Mouse (Mus musculus) limb, embryonic 11.5 days (tissue): ENCODE measurements around the gene Urm1. TPM values are rescaled to one million over a fixed set of nuclear protein-coding genes. Genes with fewer than 3 reads are reported as not detected.

Source experiments
- ATAC-seq: fragments of 200-750 bp; cut with Nextera tagmentation; 2 replicates; pipeline ENCODE4 v1.8.0; 2017; ENCODE audit warnings: low read depth; ENCODE audit not compliant: insufficient number of reproducible peaks, low FRiP score, low TSS enrichment
- DNase-seq: peaks from one replicate; pipeline ENCODE4 v3.0.0-alpha.2; 2015; ENCODE audit warnings: low spot score
- H3K27ac ChIP-seq: fragments of 300-500 bp; sonication (generic); replicated peaks from 2 replicates; pipeline ENCODE4 v1.5.1; 2014; ENCODE audit warnings: low read depth, mild to moderate bottlenecking, low read length
- H3K27me3 ChIP-seq: fragments of 300-500 bp; sonication (generic); 2 replicates; pipeline ENCODE4 v1.6.1; 2014; ENCODE audit warnings: mild to moderate bottlenecking, low read length, mixed read lengths; ENCODE audit not compliant: control insufficient read depth, insufficient read depth
- H3K36me3 ChIP-seq: fragments of 300-500 bp; sonication (generic); 2 replicates; pipeline ENCODE4 v1.6.1; 2014; ENCODE audit warnings: mild to moderate bottlenecking, low read length, moderate library complexity, mixed read lengths; ENCODE audit not compliant: control insufficient read depth, insufficient read depth
- H3K4me1 ChIP-seq: fragments of 300-500 bp; sonication (generic); 2 replicates; pipeline ENCODE4 v1.6.1; 2014; ENCODE audit warnings: low read length, mixed read lengths; ENCODE audit not compliant: control insufficient read depth, insufficient read depth
- H3K4me2 ChIP-seq: fragments of 300-500 bp; sonication (generic); 2 replicates; pipeline ENCODE4 v1.6.1; 2014; ENCODE audit warnings: low read depth, mild to moderate bottlenecking, moderate library complexity; ENCODE audit not compliant: severe bottlenecking
- H3K4me3 ChIP-seq: fragments of 300-500 bp; sonication (generic); 2 replicates; pipeline ENCODE4 v1.5.1; 2014; ENCODE audit warnings: low read depth, low read length
- H3K9ac ChIP-seq: fragments of 300-500 bp; sonication (generic); 2 replicates; pipeline ENCODE4 v1.6.1; 2014; ENCODE audit warnings: mild to moderate bottlenecking, low read length
- H3K9me3 ChIP-seq: fragments of 300-500 bp; sonication (generic); 2 replicates; pipeline ENCODE4 v1.6.1; 2016; ENCODE audit warnings: low read length; ENCODE audit not compliant: control insufficient read depth
- WGBS: fragments of 180-500 bp; shearing (Covaris S2); extraction: QIAGEN DNeasy Blood & Tissue Kit; methylation state at CpG from one replicate; pipeline ENCODE4 v1.1.7; 2014; 5-methylcytosine and 5-hydroxymethylcytosine counted together
- polyA plus RNA-seq: library from polyadenylated mRNA; unstranded; fragments of >200 nt; fragmentation: Nextera tagmentation; extraction: Ambion mirVana; gene quantifications from 2 replicates; pipeline ENCODE4 v1.2.1, GENCODE M21; 2014

Gene Urm1
- polyA plus RNA-seq, 1 experiment from 2014 or later, result 26.0 TPM

GRCm38 (mm10) chr2:29852957-29853485 is 33.1 kb downstream of the Urm1 start:
- Histone ChIP-seq H3K9me3 (no peaks in the 10 kb centered on the region), H3K27me3 (peaks cover 2% of the 10 kb centered on the region; the same call in 1 of the 2 replicates), H3K4me2 (no peak overlapping the region), H3K4me1 (0 out of 2 replicates have a peak, but pooled peaks cover 3% of the 10 kb centered on the region), H3K9ac (no peak overlapping the region), H3K4me3 (no peak overlapping the region), H3K27ac (no peak overlapping the region), H3K36me3 (no peaks in the 10 kb centered on the region)
- 60% methylated on average over 4 of the region's 4 CpGs for WGBS
- no peak for ATAC-seq
- DNase-seq, result no peak

- ATAC-seq (no peak), DNase-seq (no peak)
- peaks cover 2% of the 10 kb centered on the region; the same call in 1 of the 2 replicates for H3K27me3 ChIP-seq
These were observed 33.9 kb downstream of the Urm1 start for GRCm38 (mm10) chr2:29853736-29854135.

DNA sequence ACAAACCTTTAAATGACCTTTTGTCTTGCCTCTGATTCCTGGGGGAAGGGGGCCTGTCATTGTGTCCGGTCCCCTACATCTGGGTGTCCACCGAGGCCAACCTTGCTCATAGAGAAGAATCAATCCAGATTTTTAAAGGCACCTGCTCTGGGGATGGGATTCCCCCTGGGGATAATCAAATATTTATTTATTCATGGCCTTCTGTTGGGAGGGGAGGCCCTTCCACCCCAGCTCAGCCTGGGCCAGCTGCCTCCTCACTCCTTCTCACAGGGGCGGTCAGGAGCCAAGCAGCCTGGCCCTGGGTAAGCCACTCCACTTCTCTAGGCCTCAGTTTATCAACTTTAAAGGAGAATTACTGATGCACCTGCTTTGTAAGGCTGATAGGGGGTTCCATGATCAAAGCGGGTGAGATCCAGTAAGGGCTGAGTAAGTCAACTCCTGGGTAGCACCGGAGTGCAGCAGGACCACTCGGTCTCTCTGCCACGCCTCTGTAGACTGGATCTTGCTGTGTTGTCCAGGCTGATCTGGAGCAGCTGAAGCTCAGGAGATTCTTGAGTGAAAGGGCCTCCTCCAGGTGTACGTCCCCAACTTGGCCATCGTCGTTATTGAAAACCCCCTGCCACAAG is 35.8 kb downstream of the Urm1 start:
- Histone ChIP-seq H3K9ac (no peak overlapping the region), H3K27me3 (no peaks in the 10 kb centered on the region), H3K4me2 (no peak overlapping the region)

More at GRCm38 (mm10) chr2:29853736-29854135, 33.9 kb downstream of the Urm1 start:
- no peak overlapping the region for H3K27ac ChIP-seq
- H3K36me3 ChIP-seq, result no peaks in the 10 kb centered on the region
- no peaks in the 10 kb centered on the region for H3K9me3 ChIP-seq
- no peak overlapping the region for H3K9ac ChIP-seq
- H3K4me2 ChIP-seq, result no peak overlapping the region
- 75% methylated on average over 5 of the region's 5 CpGs for WGBS
- H3K4me3 ChIP-seq, result no peak overlapping the region
- 0 out of 2 replicates have a peak, but pooled peaks cover 3% of the 10 kb centered on the region for H3K4me1 ChIP-seq

DNA sequence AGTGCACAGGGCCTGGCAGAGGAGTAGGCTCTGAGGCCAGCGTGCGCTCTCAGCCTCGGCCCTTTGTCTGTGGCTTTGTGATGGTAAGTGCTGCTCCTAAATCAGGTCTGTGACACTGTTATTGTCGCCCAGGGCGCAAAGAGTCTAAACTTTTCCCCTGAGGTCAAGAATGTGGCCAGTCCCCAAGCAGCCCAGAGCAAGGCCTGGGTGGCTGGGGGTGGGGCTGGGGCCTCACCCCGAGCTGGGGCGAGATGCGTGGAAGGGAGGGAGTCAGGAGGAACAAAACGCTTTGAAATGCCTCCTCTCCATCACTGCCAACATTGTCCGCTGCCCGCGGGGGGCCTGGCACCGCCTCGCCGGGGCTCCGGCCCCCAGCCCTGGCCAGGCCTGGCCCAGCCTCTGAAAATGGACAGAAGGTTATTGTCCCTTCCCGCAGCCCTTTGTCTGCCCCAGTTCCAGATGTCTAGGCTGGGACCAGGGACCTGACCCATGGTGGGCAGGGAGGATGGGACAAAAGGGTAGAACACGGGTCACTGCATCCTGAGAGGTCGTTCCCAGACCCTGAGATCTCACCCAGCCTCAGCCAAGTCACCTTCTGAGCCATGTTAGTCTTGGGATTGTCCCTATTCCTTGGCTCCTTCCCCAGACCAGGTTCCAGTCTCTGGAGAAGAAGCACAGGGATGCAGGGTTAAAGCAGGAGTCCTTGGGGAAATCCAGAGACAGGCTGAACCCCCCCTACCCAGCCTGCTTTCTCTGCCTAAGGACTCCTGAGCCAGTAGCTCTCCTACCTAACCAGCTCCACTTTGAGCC is 36.8 kb downstream of the Urm1 start:
- Histone ChIP-seq H3K4me2 (no peak overlapping the region), H3K36me3 (no peaks in the 10 kb centered on the region), H3K4me1 (0 out of 2 replicates have a peak, but pooled peaks cover 3% of the 10 kb centered on the region), H3K9ac (peak overlapping the region; percentile 27; the same call in 1 of the 2 replicates), H3K27me3 (no peaks in the 10 kb centered on the region), H3K9me3 (no peaks in the 10 kb centered on the region), H3K27ac (no peak overlapping the region), H3K4me3 (no peak overlapping the region)
- ATAC-seq (no peak), DNase-seq (no peak)
- 10% methylated on average over 19 of the region's 19 CpGs for WGBS

More for the DNA sequence above, 35.8 kb downstream of the Urm1 start:
- DNase-seq (no peak), ATAC-seq (no peak)
- no peaks in the 10 kb centered on the region for H3K36me3 ChIP-seq
- WGBS, result 78% methylated on average over 10 of the region's 10 CpGs
- no peak overlapping the region for H3K4me3 ChIP-seq
- H3K4me1 ChIP-seq, result 0 out of 2 replicates have a peak, but pooled peaks cover 3% of the 10 kb centered on the region
- H3K9me3 ChIP-seq, result no peaks in the 10 kb centered on the region
- no peak overlapping the region for H3K27ac ChIP-seq

GRCm38 (mm10) chr2:29857341-29857740 is 37.5 kb downstream of the Urm1 start:
- H3K9ac ChIP-seq, result no peak overlapping the region
- 0 out of 2 replicates have a peak, but pooled peaks cover 3% of the 10 kb centered on the region for H3K4me1 ChIP-seq

GRCm38 (mm10) chr2:29857967-29858366 is 38.1 kb downstream of the Urm1 start:
- DNase-seq (no peak), ATAC-seq (no peak)
- Histone ChIP-seq H3K4me3 (no peak overlapping the region), H3K9ac (no peak overlapping the region), H3K9me3 (no peaks in the 10 kb centered on the region), H3K4me1 (0 out of 2 replicates have a peak, but pooled peaks cover 3% of the 10 kb centered on the region), H3K27me3 (no peaks in the 10 kb centered on the region), H3K27ac (no peak overlapping the region), H3K4me2 (no peak overlapping the region), H3K36me3 (no peaks in the 10 kb centered on the region)
- 70% methylated on average over 5 of the region's 5 CpGs for WGBS

More at GRCm38 (mm10) chr2:29857341-29857740, 37.5 kb downstream of the Urm1 start:
- Histone ChIP-seq H3K36me3 (no peaks in the 10 kb centered on the region), H3K4me2 (no peak overlapping the region), H3K27me3 (no peaks in the 10 kb centered on the region), H3K9me3 (no peaks in the 10 kb centered on the region), H3K27ac (no peak overlapping the region), H3K4me3 (no peak overlapping the region)
- no peak for DNase-seq
- no peak for ATAC-seq
- 45% methylated on average over 2 of the region's 2 CpGs for WGBS

DNA sequence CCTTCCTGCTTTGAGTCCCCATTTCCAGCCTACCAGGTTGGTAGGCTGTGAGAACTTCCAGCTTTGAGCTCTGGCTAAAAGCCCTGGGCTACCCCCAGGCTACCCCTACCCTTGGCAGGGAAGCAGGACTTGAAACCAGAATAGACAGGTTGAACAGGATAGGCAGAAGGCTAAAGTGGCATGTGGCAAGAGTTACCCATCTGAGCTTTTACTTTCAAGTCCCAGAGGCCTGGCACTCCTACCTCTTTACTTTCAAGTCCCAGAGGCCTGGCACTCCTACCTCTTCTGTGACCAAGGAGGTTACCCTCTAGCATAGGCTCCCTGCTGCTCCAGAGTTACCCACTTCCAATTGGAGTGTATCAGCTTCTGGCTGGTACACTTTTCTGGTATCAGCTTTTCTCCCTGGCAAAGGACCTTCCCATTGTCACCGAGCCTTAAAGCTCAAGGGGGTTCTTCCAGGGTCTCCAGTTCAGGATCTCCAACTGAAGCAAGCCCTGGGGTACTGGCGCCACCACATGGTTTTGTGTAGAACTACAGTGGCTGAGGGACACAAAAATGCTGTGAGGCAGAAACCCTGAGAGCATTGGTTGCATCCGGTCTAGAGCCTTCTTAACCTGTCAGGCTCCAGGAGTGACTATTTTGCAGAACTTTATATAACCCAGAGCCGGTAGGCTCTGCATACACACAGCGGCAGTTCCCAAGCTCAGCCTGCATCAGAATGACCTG is 39.0 kb downstream of the Urm1 start:
- no peak for ATAC-seq
- no peaks in the 10 kb centered on the region for H3K27me3 ChIP-seq
- H3K36me3 ChIP-seq, result no peaks in the 10 kb centered on the region
- no peak overlapping the region for H3K4me2 ChIP-seq
- WGBS, result 14% methylated on average over 5 of the region's 5 CpGs
- H3K9me3 ChIP-seq, result no peaks in the 10 kb centered on the region
- H3K4me3 ChIP-seq, result no peak overlapping the region
- H3K27ac ChIP-seq, result no peak overlapping the region
- H3K9ac ChIP-seq, result no peak overlapping the region
- 0 out of 2 replicates have a peak, but pooled peaks cover 3% of the 10 kb centered on the region for H3K4me1 ChIP-seq
- DNase-seq, result peak; percentile 71

- Histone ChIP-seq H3K9me3 (no peaks in the 10 kb centered on the region), H3K27me3 (no peaks in the 10 kb centered on the region), H3K4me3 (no peak overlapping the region), H3K27ac (no peak overlapping the region), H3K9ac (no peak overlapping the region), H3K36me3 (no peaks in the 10 kb centered on the region), H3K4me2 (no peak overlapping the region), H3K4me1 (0 out of 2 replicates have a peak, but pooled peaks cover 5% of the 10 kb centered on the region)
- ATAC-seq, result no peak
- no peak for DNase-seq
- WGBS, result 74% methylated on average over 4 of the region's 4 CpGs
These were observed 45.2 kb downstream of the Urm1 start for GRCm38 (mm10) chr2:29865125-29865524.
